Mouse (Mus musculus): Measurements from ENCODE around the gene Cfap157.

- TF ChIP-seq POLR2A (IDR thresholded peaks at IDR 0.05; ENCODE audit: borderline replicate concordance, extremely low read depth, low read depth, low read length) = no peak
- no peak for TF ChIP-seq CTCF (IDR thresholded peaks at IDR 0.05; ENCODE audit: insufficient read depth, low read length)
These were observed 44.9 kb downstream of the Cfap157 start for GRCm38 (mm10) chr2:32739311-32739710.
